Mouse (Mus musculus) heart, postnatal 36 days (tissue): ENCODE results near the gene Gm9040. TPM values are rescaled to one million over a fixed set of nuclear protein-coding genes. Genes with fewer than 3 reads are reported as not detected.
A peak's percentile ranks its signal among the peaks of the same experiment; 100 is the strongest.
"Not testable (repeated sequence)": the region's sequence is repeated elsewhere in the genome, so short reads cannot be mapped to it uniquely, and the experiment has no call there.

Source experiments
- DNase-seq, 2 experiments: peaks; one replicate each; pipeline ENCODE4 v3.0.0; 2021 to 2022
- intact Hi-C: fragments of 180-260 bp; cut with DNase I; formaldehyde crosslinking; loops from one replicate; pipeline ENCODE4 v1.15.1; 2025
- total RNA-seq, 2 experiments: library from RNA; stranded (reverse); gene quantifications; 2 replicates each; pipeline ENCODE4 v1.2.3; 2021

Gene Gm9040
- total RNA-seq, result not detected

- DNase-seq, intact Hi-C loops: not testable (repeated sequence)
These were observed at the start of gene Gm9040 for GRCm38 (mm10) chr10:118326869-118327268. Gene Gm9040, minus strand, starts transcription at chr10:118326969.

GRCm38 (mm10) chr10:118370443-118370842 lies 43.7 kb upstream of the Gm9040 start:
- DNase-seq, result peak; percentile 63 to 73
- intact Hi-C loops, result loop anchor here (1.0 kb wide), 1 partner anchor 213 kb away; no protein-coding TSS in a partner anchor

- no peak for DNase-seq
- intact Hi-C loops, result no loop called here
These were observed 42.7 kb upstream of the Gm9040 start for GRCm38 (mm10) chr10:118369518-118369917.

DNA sequence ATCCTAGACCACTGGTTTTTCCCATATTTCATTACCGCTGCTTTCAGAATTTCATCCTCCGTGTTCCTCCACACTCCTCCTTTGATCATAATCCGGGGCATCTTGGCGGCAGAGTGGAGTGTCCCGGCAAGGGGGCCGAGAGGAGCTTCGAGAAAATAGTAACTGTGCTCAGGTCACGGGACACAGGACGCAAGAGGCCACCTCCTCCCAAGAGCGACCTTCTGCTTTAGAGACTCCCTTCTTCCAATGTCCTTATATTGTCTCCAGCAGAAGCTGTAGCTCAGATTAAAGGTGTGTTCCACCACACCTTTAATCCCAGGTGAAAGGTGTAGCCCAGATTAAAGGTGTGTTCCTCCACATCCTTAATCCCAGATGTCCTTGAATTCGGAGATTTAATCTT lies 27.2 kb upstream of the Gm9040 start, which contains the start of gene Gm9049:
TSS of gene Gm9049 (minus strand) at position 101 of the 400 bp plus-strand sequence.
- intact Hi-C loops, result not testable (repeated sequence)

GRCm38 (mm10) chr10:118348579-118348978 lies 21.8 kb upstream of the Gm9040 start, which contains the start of gene Gm9048:
Gene Gm9048, minus strand, starts transcription at chr10:118348679.
- intact Hi-C loops, DNase-seq: not testable (repeated sequence)

More for the DNA sequence above, 27.2 kb upstream of the Gm9040 start, which contains the start of gene Gm9049:
- not testable (repeated sequence) for DNase-seq

GRCm38 (mm10) chr10:118343155-118343554 lies 16.4 kb upstream of the Gm9040 start, which contains the start of gene Gm9046:
Gene Gm9046, minus strand, starts transcription at chr10:118343255.
- DNase-seq, intact Hi-C loops: not testable (repeated sequence)

GRCm38 (mm10) chr10:118337731-118338130 lies 11.0 kb upstream of the Gm9040 start, which contains the start of gene Gm9045:
Gene Gm9045, minus strand, starts transcription at chr10:118337831.
- DNase-seq, intact Hi-C loops: not testable (repeated sequence)

GRCm38 (mm10) chr10:118332308-118332707 lies 5.5 kb upstream of the Gm9040 start, which contains the start of gene Gm9044:
Gene Gm9044, minus strand, starts transcription at chr10:118332408.
- DNase-seq, intact Hi-C loops: not testable (repeated sequence)

DNA sequence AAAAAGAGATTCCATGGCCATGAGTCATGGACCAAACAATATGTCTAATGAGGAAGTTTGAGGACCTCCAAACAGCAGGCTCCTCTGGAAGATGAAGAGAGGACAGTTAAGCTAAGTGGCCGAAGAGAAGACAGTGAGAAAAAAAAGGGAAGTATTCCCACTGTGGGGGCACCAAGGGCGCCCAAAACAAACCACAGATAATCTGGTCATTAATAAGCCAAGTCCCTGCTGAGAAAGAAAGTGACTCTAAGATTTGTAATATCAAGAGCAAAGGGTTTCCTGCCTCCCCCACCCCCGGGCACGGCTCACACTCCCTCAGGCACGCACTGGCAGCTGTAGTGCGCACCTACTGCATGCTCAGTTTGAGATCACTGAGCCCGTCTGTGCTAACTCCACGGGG lies 7.7 kb downstream of the Gm9040 start:
- intact Hi-C loops, result no loop called here
- DNase-seq, result no peak

- DNase-seq, intact Hi-C loops: not testable (repeated sequence)
These were observed 24.6 kb downstream of the Gm9040 start for GRCm38 (mm10) chr10:118302133-118302532.

GRCm38 (mm10) chr10:118294938-118295337 lies 31.8 kb downstream of the Gm9040 start, which contains the start of gene Iltifb:
Gene Iltifb, minus strand, starts transcription at chr10:118295038.
- intact Hi-C loops, result no loop called here
- DNase-seq, result no peak

DNA sequence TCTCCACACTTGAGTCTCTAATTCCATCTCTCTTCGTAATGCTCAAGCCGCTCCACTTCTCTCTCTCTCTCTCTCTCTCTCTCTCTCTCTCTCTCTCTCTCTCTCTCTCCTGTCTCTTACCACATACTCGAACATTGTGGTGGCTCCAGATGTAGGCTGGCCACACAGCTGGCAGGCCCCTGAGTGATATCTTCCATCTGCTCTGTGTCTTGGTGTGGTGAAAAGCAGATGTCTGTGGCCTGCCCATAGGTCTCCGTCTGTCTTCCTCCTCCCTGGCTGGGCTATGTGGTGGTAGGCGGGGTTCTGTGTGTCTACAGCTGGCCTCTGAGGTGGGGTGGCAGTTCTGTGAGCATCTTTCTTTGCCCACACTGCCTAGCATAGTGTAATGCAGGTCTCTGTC lies 43.8 kb downstream of the Gm9040 start:
- DNase-seq, intact Hi-C loops: not testable (repeated sequence)

GRCm38 (mm10) chr10:118282565-118282964 lies 44.2 kb downstream of the Gm9040 start:
- DNase-seq, intact Hi-C loops: not testable (repeated sequence)

- intact Hi-C loops, DNase-seq: not testable (repeated sequence)
These were observed 48.7 kb downstream of the Gm9040 start for GRCm38 (mm10) chr10:118278069-118278468.

Other genes starting within 250 kb of the Gm9040 start
- gene Mdm1, start 185.2 kb downstream of the Gm9040 start, total RNA-seq, result 1 to 10 TPM; 4.3 to 6.1 TPM
- not detected for gene Il22, start 122.0 kb downstream of the Gm9040 start, total RNA-seq
- gene Gm32717, start 86.2 kb downstream of the Gm9040 start, total RNA-seq, result under 1 TPM; 0.31 to 0.49 TPM
- gene Gm32802, start 68.3 kb downstream of the Gm9040 start, total RNA-seq, result under 1 TPM; 0.31 to 0.49 TPM
- not detected for gene Iltifb, start 31.9 kb downstream of the Gm9040 start, total RNA-seq
- gene Gm9044, start 5.4 kb upstream of the Gm9040 start, total RNA-seq, result not detected
- not detected for gene Gm9045, start 10.9 kb upstream of the Gm9040 start, total RNA-seq
- not detected for gene Gm9046, start 16.3 kb upstream of the Gm9040 start, total RNA-seq
- gene Gm9048, start 21.7 kb upstream of the Gm9040 start, total RNA-seq, result not detected
- not detected for gene Gm9049, start 27.1 kb upstream of the Gm9040 start, total RNA-seq
- not detected for gene Ifng, start 114.1 kb upstream of the Gm9040 start, total RNA-seq